Mouse (Mus musculus) left cerebral cortex, postnatal 14 days (tissue): ENCODE data around the gene Gm16181. TPM values are rescaled to one million over a fixed set of nuclear protein-coding genes. Genes with fewer than 3 reads are reported as not detected.
A peak's percentile ranks its signal among the peaks of the same experiment; 100 is the strongest.
"Not testable (repeated sequence)": the region's sequence is repeated elsewhere in the genome, so short reads cannot be mapped to it uniquely, and the experiment has no call there.

Source experiments
- DNase-seq, 2 experiments: peaks; one replicate each; pipeline ENCODE4 v3.0.0; 2021 to 2022; ENCODE audit warnings: low spot score in 2 of 2, mixed read lengths in 1 of 2
- intact Hi-C: fragments of 180-260 bp; cut with DNase I; formaldehyde crosslinking; loops from one replicate; pipeline ENCODE4 v1.15.1; 2025
- total RNA-seq, 2 experiments: library from RNA; stranded (reverse); gene quantifications; 2 replicates each; pipeline ENCODE4 v1.2.3; 2021

Gene Gm16181
- total RNA-seq, 2 experiments from 2014 or later: not detected

DNA sequence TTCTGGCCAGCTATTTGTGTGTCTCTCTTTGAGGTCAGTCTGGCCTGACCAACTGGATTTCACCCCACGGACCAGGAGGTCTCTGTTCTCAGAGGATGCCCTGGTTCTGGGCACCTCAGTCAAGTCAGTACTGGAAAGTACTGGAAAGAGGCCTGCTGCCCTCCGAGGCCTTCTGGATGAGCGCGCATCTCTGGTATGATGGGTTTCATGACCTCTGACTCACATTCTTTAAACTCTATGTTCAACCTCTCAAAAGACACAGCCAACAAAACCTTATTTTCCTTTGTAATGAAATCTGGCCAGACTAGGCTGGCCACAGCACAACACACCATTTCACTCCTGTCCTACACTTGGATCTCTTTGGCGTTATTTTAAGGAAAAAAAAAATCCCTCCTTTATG is 4.8 kb downstream of the Gm16181 start:
- no peak for DNase-seq
- intact Hi-C loops: no loop called here

DNA sequence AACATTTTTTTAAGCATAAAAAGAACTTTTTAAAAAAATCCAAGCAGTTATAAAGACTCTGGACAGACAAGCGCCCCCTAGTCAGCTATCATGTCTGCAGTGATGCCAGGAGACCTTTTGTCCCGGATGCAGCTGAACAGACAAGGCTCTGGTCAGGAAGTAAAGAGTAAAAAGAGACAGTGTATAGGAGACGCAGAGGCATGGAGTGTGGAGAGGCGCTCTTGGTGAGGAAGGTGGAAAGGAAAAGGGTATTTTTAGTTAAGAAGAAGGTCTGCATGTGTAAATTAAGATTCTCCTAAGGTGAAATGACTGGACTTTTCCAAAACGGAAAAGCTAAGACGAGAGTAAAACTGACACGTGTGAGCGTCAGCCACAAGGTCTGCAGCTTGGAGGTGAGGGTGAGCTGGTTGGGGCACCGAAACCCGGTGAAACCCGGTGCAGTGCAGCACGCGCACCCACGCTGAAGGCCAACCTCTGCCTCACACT is 6.0 kb downstream of the Gm16181 start:
- intact Hi-C loops: loop anchor here (1.0 kb wide), 1 partner anchor 22 kb away; no protein-coding TSS in a partner anchor
- no peak for DNase-seq

DNA sequence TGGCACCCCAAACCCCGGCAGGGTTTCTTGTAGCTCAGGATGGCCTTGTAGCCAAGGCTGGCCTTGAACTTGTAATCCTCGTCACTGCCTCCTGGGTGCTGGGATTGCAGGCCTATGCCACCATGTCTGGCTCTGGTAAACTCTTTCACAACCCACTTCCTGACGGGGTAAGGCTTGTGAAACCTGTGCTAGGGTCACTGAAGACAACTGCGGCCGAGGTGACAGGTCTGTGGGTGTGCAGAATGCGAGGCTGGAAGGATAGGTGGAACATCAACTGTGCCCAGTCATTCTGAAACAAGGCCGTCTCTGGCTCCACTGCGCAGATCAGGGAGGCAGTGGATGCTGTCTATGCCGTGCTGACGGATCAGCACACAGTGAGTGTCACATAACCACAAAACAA is 10.4 kb downstream of the Gm16181 start:
- intact Hi-C loops: loop anchor here (10.0 kb wide), 2 partner anchors 226 to 626 kb away; partner anchors contain the start of genes Agpat1, Rnf5 and Vars
- DNase-seq: no peak

DNA sequence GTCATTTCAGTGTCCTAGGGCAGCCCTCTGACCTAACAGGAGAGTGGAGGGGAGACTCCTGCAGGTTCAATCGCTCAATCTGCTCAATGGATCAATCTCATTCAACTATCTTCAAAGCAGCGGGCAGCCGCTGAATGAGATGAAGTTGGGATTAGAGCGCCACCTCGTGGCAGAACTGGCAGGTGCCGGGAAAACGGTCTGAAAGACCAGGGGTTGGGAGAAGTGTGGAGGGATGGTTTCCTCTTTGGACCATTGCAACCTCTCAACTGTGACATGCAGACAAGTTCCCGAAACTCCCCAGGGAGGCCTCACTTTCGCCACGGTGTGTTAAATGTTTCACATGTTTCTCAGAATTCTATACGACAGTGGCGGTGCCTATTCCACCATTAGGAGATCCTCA is 11.4 kb downstream of the Gm16181 start:
- intact Hi-C loops: loop anchor here (2.0 to 10.0 kb wide), 4 partner anchors 53 to 627 kb away; partner anchors contain the start of genes Agpat1, Rnf5 and Vars
- peak; percentile 80 to 90 for DNase-seq

- intact Hi-C loops: loop anchor here (2.0 to 10.0 kb wide), 4 partner anchors 54 to 628 kb away; partner anchors contain the start of genes Agpat1, Rnf5 and Vars
- DNase-seq: peak in 1 of 2 experiments; percentile 5
Observed at GRCm38 (mm10) chr17:35232659-35233058, 12.0 kb downstream of the Gm16181 start.

- intact Hi-C loops: loop anchor here (2.0 to 10.0 kb wide), 4 partner anchors 55 to 629 kb away; partner anchors contain the start of genes Agpat1, Rnf5 and Vars
- peak in 1 of 2 experiments; percentile 11 for DNase-seq
Observed at GRCm38 (mm10) chr17:35233114-35233980, 12.7 kb downstream of the Gm16181 start, which contains the start of gene Atp6v1g2. TSS of gene Atp6v1g2 (plus strand) at chr17:35233660.

GRCm38 (mm10) chr17:35234090-35234489 is 13.5 kb downstream of the Gm16181 start:
- intact Hi-C loops: loop anchor here (10.0 kb wide), 2 partner anchors 229 to 629 kb away; partner anchors contain the start of genes Agpat1, Rnf5 and Vars
- DNase-seq: not testable (repeated sequence)

DNA sequence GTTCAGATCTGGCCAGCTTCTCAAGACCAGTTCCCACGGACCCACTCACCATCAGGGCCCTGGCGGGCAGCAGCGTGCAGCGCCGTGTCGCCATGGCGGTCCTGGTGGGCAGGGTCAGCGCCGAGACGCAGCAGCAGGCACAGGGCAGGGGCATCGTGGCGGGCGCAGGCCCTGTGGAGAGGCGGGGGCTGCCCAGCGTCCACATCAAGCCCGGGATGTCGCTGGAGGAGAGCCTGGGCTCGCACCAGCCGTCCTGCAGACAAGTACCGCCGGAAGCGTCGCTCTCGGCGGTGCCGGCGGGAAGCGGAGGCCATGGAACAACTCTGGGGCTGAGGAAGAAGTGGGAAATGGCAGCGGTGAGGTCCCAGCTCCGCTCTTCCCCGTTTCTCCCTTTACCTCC is 14.3 kb downstream of the Gm16181 start:
- DNase-seq: peak in 1 of 2 experiments; percentile 27
- intact Hi-C loops: loop anchor here (5.0 to 10.0 kb wide), 3 partner anchors 113 to 630 kb away; partner anchors contain the start of genes Agpat1, Csnk2b, Gpank1 and Rnf5

DNA sequence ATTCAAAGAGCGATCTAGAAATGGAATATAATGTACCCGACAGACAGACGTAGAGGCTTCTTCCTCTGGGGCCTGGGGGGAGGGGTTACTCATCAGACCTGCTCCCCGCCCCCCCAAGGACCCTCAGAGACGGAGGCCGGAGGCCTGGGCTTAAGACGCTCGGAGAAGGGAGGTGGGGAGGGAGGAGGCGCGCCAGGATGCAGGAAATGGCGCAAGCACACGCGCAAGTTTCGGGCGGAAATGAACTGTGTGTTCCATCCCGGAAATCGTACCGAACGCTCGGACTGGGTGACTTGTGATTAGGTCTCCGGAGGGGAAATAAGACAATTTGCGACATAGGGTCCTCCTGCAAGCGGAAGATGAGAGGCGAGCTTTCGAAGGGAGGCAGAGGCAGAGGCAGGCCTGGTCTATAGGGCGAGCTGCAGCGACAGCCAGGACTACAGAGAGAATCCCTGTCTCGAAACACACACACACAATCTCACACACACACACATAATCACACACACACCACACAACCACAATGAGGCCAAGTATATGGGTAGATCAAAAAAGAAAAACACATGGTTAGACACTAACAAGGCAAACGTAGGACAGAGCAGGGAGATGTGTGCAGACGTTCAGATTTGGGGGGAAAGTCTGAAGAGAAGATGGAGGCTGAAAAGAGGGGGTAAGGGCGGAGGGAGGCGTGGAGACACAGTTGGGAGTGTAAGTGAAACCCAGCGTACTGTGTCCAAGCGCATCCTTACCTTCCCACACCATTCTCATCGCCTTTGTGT is 15.2 kb downstream of the Gm16181 start, which contains the start of gene Nfkbil1:
TSS of gene Nfkbil1 (minus strand) at position 179 of the 776 bp plus-strand sequence.
- intact Hi-C loops: loop anchor here (5.0 to 10.0 kb wide), 3 partner anchors 114 to 631 kb away; partner anchors contain the start of genes Agpat1, Csnk2b, Gpank1 and Rnf5

DNA sequence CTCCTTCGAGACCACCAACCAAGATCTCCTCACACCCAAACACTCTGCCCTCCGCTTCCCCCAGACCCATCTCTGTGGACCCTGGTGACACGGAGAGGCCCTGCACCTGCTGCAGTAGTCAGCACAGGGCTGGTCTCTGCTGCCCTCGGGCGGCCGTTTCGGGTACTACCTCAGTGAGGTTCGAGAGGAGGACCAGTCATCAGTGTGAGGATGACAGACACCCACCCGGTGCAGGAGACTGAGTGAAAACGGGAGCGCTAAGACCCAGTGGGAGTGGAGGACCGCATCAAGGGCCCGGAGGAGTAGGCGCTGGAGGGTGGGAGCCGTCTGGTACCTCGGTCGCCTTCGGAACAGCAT is 15.7 kb downstream of the Gm16181 start:
- peak; percentile 99 to 100 for DNase-seq
- intact Hi-C loops: loop anchor here (5.0 to 10.0 kb wide), 3 partner anchors 114 to 632 kb away; partner anchors contain the start of genes Agpat1, Csnk2b, Gpank1 and Rnf5

More for the DNA sequence above, 15.2 kb downstream of the Gm16181 start, which contains the start of gene Nfkbil1:
- peak; percentile 95 to 96 for DNase-seq

- intact Hi-C loops: loop anchor here (5.0 to 10.0 kb wide), 3 partner anchors 115 to 632 kb away; partner anchors contain the start of genes Agpat1, Csnk2b, Gpank1 and Rnf5
- peak in 1 of 2 experiments; percentile 19 for DNase-seq
Observed at GRCm38 (mm10) chr17:35236996-35237395, 16.4 kb downstream of the Gm16181 start.

GRCm38 (mm10) chr17:35237504-35237903 is 16.9 kb downstream of the Gm16181 start:
- intact Hi-C loops: loop anchor here (5.0 to 10.0 kb wide), 3 partner anchors 115 to 633 kb away; partner anchors contain the start of genes Agpat1, Csnk2b, Gpank1 and Rnf5
- peak in 1 of 2 experiments; percentile 21 for DNase-seq

GRCm38 (mm10) chr17:35239700-35240099 is 19.1 kb downstream of the Gm16181 start:
- DNase-seq: no peak
- intact Hi-C loops: loop anchor here (5.0 to 10.0 kb wide), 3 partner anchors 117 to 635 kb away; partner anchors contain the start of genes Agpat1, Csnk2b, Gpank1 and Rnf5

GRCm38 (mm10) chr17:35240384-35241304 is 20.0 kb downstream of the Gm16181 start:
- intact Hi-C loops: no loop called here
- DNase-seq: no peak

GRCm38 (mm10) chr17:35241305-35242014 is 20.8 kb downstream of the Gm16181 start, which contains the start of gene Ddx39b:
TSS of gene Ddx39b (plus strand) at chr17:35241746.
- peak; percentile 97 to 98 for DNase-seq
- intact Hi-C loops: no loop called here

GRCm38 (mm10) chr17:35242015-35242941 is 21.6 kb downstream of the Gm16181 start:
- intact Hi-C loops: no loop called here
- peak; percentile 54 to 75 for DNase-seq
